Mouse (Mus musculus) MEL (cell line): ENCODE measurements around the gene Sub1. TPM values are rescaled to one million over a fixed set of nuclear protein-coding genes. Genes with fewer than 3 reads are reported as not detected.

Experiments used
- DNase-seq: peaks from one replicate; pipeline ENCODE4 v3.0.0; 2011; ENCODE audit warnings: low read depth, low spot score
- H3K27ac ChIP-seq: 2 replicates; pipeline ENCODE4 v1.5.1; 2012; ENCODE audit warnings: low read depth, mild to moderate bottlenecking, control low read depth, low read length, moderate library complexity; ENCODE audit not compliant: control insufficient read depth
- H3K27me3 ChIP-seq, 2 experiments: fragments of 150-350 bp in 1 of 2; sonication (generic) in 1 of 2; 2 replicates each; pipeline ENCODE4 v1.6.1; 2012; ENCODE audit warnings: low read length in 2 of 2, mild to moderate bottlenecking in 2 of 2, improper control_type of control experiment in 1 of 2, moderate library complexity in 1 of 2; ENCODE audit not compliant: insufficient read depth in 2 of 2, control insufficient read depth in 1 of 2
- H3K36me3 ChIP-seq, 2 experiments: 2 replicates each; pipeline ENCODE4 v1.6.1; 2012 to 2014; ENCODE audit warnings: low read length in 2 of 2, improper control_type of control experiment in 1 of 2, inconsistent platforms in 1 of 2, mild to moderate bottlenecking in 1 of 2; ENCODE audit not compliant: insufficient read depth in 2 of 2, control insufficient read depth in 1 of 2
- H3K4me1 ChIP-seq, 2 experiments: fragments of 150-350 bp in 1 of 2; sonication (generic) in 1 of 2; 2 replicates each; pipeline ENCODE4 v1.6.1; 2012; ENCODE audit warnings: low read length in 2 of 2, improper control_type of control experiment in 1 of 2, mild to moderate bottlenecking in 1 of 2; ENCODE audit not compliant: insufficient read depth in 2 of 2, control insufficient read depth in 1 of 2
- H3K4me3 ChIP-seq, 2 experiments: fragments of 150-350 bp in 1 of 2; sonication (generic) in 1 of 2; 2 replicates each; pipeline ENCODE4 v1.5.1; 2012; ENCODE audit warnings: low read depth in 2 of 2, low read length in 2 of 2, mild to moderate bottlenecking in 2 of 2, moderate library complexity in 2 of 2, control low read depth in 1 of 2, improper control_type of control experiment in 1 of 2; ENCODE audit not compliant: control insufficient read depth in 1 of 2, insufficient read depth in 1 of 2
- H3K79me2 ChIP-seq: 2 replicates; pipeline ENCODE4 v1.6.1; 2012; ENCODE audit warnings: mild to moderate bottlenecking, low read length, moderate library complexity; ENCODE audit not compliant: control insufficient read depth, poor library complexity, insufficient read depth
- H3K9ac ChIP-seq: 2 replicates; pipeline ENCODE4 v1.6.1; 2012; ENCODE audit warnings: low read depth, mild to moderate bottlenecking, control low read depth, low read length, moderate library complexity; ENCODE audit not compliant: control insufficient read depth, poor library complexity, severe bottlenecking
- H3K9me3 ChIP-seq: fragments of 150-350 bp; sonication (generic); replicated peaks from 2 replicates; pipeline ENCODE4 v1.6.1; 2012; ENCODE audit warnings: mild to moderate bottlenecking, low read length, improper control_type of control experiment, moderate library complexity; ENCODE audit not compliant: insufficient read depth
- BHLHE40 ChIP-seq: IDR thresholded peaks from 2 replicates; pipeline ENCODE4 v1.6.1; 2012; ENCODE audit warnings: low read depth, mild to moderate bottlenecking, inconsistent platforms, low read length, improper control_type of control experiment, borderline replicate concordance
- CHD1 ChIP-seq: IDR thresholded peaks from 2 replicates; pipeline ENCODE4 v1.6.1; 2012; ENCODE audit warnings: low read depth, mild to moderate bottlenecking, inconsistent platforms, low read length, improper control_type of control experiment
- CHD2 ChIP-seq: IDR thresholded peaks from 2 replicates; pipeline ENCODE4 v1.6.1; 2011; ENCODE audit warnings: low read length, improper control_type of control experiment
- CTCF ChIP-seq, 3 experiments: IDR thresholded peaks in 2 of 3; conservative IDR thresholded peaks in 1 of 3; 2 replicates each; pipeline ENCODE4 v1.5.1; 2011 to 2012; ENCODE audit warnings: low read length in 3 of 3, low read depth in 2 of 3, mild to moderate bottlenecking in 2 of 3, improper control_type of control experiment in 1 of 3, inconsistent platforms in 1 of 3, mixed read lengths in 1 of 3, moderate library complexity in 1 of 3; ENCODE audit not compliant: control insufficient read depth in 1 of 3, insufficient read depth in 1 of 3, poor library complexity in 1 of 3, severe bottlenecking in 1 of 3
- E2F4 ChIP-seq: IDR thresholded peaks from 2 replicates; pipeline ENCODE4 v1.6.1; 2011; ENCODE audit warnings: low read depth, low read length, improper control_type of control experiment, borderline replicate concordance
- ELF1 ChIP-seq: IDR thresholded peaks from 2 replicates; pipeline ENCODE4 v1.6.1; 2014; ENCODE audit warnings: low read depth, mild to moderate bottlenecking, inconsistent platforms, low read length, improper control_type of control experiment, moderate library complexity
- EP300 ChIP-seq, 2 experiments: IDR thresholded peaks; 2 replicates each; pipeline ENCODE4 v1.6.1; 2011; ENCODE audit warnings: improper control_type of control experiment in 2 of 2, low read length in 2 of 2, low read depth in 1 of 2, mild to moderate bottlenecking in 1 of 2
- ETS1 ChIP-seq: IDR thresholded peaks from 2 replicates; pipeline ENCODE4 v1.6.1; 2012; ENCODE audit warnings: low read depth, mild to moderate bottlenecking, inconsistent platforms, low read length, improper control_type of control experiment, moderate library complexity
- GABPA ChIP-seq: IDR thresholded peaks from 2 replicates; pipeline ENCODE4 v1.6.1; 2012; ENCODE audit warnings: low read depth, mild to moderate bottlenecking, inconsistent platforms, low read length, improper control_type of control experiment, moderate library complexity
- GATA1 ChIP-seq: IDR thresholded peaks from 2 replicates; pipeline ENCODE4 v1.6.1; 2011; ENCODE audit warnings: low read depth, low read length, improper control_type of control experiment
- HCFC1 ChIP-seq: IDR thresholded peaks from 2 replicates; pipeline ENCODE4 v1.6.1; 2012; ENCODE audit warnings: low read depth, mild to moderate bottlenecking, inconsistent platforms, low read length, improper control_type of control experiment, moderate library complexity
- JUND ChIP-seq: IDR thresholded peaks from 2 replicates; pipeline ENCODE4 v1.6.1; 2011; ENCODE audit warnings: low read depth, mild to moderate bottlenecking, improper control_type of control experiment, low read length
- KAT2A ChIP-seq: conservative IDR thresholded peaks from 2 replicates; pipeline ENCODE4 v1.6.1; 2012; ENCODE audit warnings: low read depth, low read length, improper control_type of control experiment, inconsistent platforms
- MAFK ChIP-seq: IDR thresholded peaks from 2 replicates; pipeline ENCODE4 v1.6.1; 2011; ENCODE audit warnings: low read depth, mild to moderate bottlenecking, low read length, improper control_type of control experiment, borderline replicate concordance
- MAX ChIP-seq: IDR thresholded peaks from 2 replicates; pipeline ENCODE4 v1.6.1; 2011; ENCODE audit warnings: low read length, improper control_type of control experiment
- MAZ ChIP-seq: IDR thresholded peaks from 2 replicates; pipeline ENCODE4 v1.6.1; 2012; ENCODE audit warnings: low read depth, mild to moderate bottlenecking, inconsistent platforms, low read length, improper control_type of control experiment
- MEF2A ChIP-seq: IDR thresholded peaks from 2 replicates; pipeline ENCODE4 v1.6.1; 2014; ENCODE audit warnings: low read depth, mild to moderate bottlenecking, inconsistent platforms, low read length, improper control_type of control experiment; ENCODE audit not compliant: poor library complexity, insufficient replicate concordance, severe bottlenecking; ENCODE audit errors: extremely low read depth
- MXI1 ChIP-seq: IDR thresholded peaks from 2 replicates; pipeline ENCODE4 v1.6.1; 2011; ENCODE audit warnings: mild to moderate bottlenecking, low read depth, low read length, improper control_type of control experiment
- MYB ChIP-seq: IDR thresholded peaks from 2 replicates; pipeline ENCODE4 v1.6.1; 2011; ENCODE audit warnings: mild to moderate bottlenecking, low read depth, low read length, improper control_type of control experiment
- MYC ChIP-seq: IDR thresholded peaks from 2 replicates; pipeline ENCODE4 v1.6.1; 2011; ENCODE audit warnings: low read depth, mild to moderate bottlenecking, low read length, improper control_type of control experiment, moderate library complexity
- NELFE ChIP-seq: IDR thresholded peaks from 2 replicates; pipeline ENCODE4 v1.6.1; 2011; ENCODE audit warnings: low read depth, low read length, improper control_type of control experiment
- POLR2A ChIP-seq, 2 experiments: IDR thresholded peaks; 2 replicates each; pipeline ENCODE4 v1.6.1; 2011 to 2012; ENCODE audit warnings: low read length in 2 of 2, mild to moderate bottlenecking in 2 of 2, control low read depth in 1 of 2, improper control_type of control experiment in 1 of 2, low read depth in 1 of 2, moderate library complexity in 1 of 2; ENCODE audit not compliant: control insufficient read depth in 1 of 2, insufficient read depth in 1 of 2, poor library complexity in 1 of 2
- POLR2AphosphoS2 ChIP-seq: IDR thresholded peaks from 2 replicates; pipeline ENCODE4 v1.6.1; 2011; ENCODE audit warnings: low read length, improper control_type of control experiment
- POLR2AphosphoS5 ChIP-seq: IDR thresholded peaks from 2 replicates; pipeline ENCODE4 v1.6.1; 2012; ENCODE audit warnings: low read depth, borderline replicate concordance, mild to moderate bottlenecking, inconsistent platforms, low read length, moderate library complexity, mixed read lengths
- RAD21 ChIP-seq: IDR thresholded peaks from 2 replicates; pipeline ENCODE4 v1.6.1; 2011; ENCODE audit warnings: mild to moderate bottlenecking, low read depth, low read length, improper control_type of control experiment
- RCOR1 ChIP-seq: IDR thresholded peaks from 2 replicates; pipeline ENCODE4 v1.6.1; 2012; ENCODE audit warnings: low read depth, mild to moderate bottlenecking, inconsistent platforms, low read length, improper control_type of control experiment
- SMC3 ChIP-seq: IDR thresholded peaks from 2 replicates; pipeline ENCODE4 v1.6.1; 2011; ENCODE audit warnings: low read depth, low read length, improper control_type of control experiment
- TAL1 ChIP-seq: IDR thresholded peaks from 2 replicates; pipeline ENCODE4 v1.6.1; 2012; ENCODE audit warnings: mild to moderate bottlenecking, inconsistent platforms, low read length, moderate library complexity, mixed read lengths
- TCF12 ChIP-seq: IDR thresholded peaks from 2 replicates; pipeline ENCODE4 v1.6.1; 2014; ENCODE audit warnings: low read depth, mild to moderate bottlenecking, inconsistent platforms, low read length, improper control_type of control experiment, moderate library complexity
- USF1 ChIP-seq: IDR thresholded peaks from 2 replicates; pipeline ENCODE4 v1.6.1; 2014; ENCODE audit warnings: low read depth, mild to moderate bottlenecking, inconsistent platforms, low read length, improper control_type of control experiment, moderate library complexity
- USF2 ChIP-seq, 2 experiments: IDR thresholded peaks; 2 replicates each; pipeline ENCODE4 v1.6.1; 2011 to 2012; ENCODE audit warnings: improper control_type of control experiment in 2 of 2, low read length in 2 of 2, borderline replicate concordance in 1 of 2, inconsistent platforms in 1 of 2, low read depth in 1 of 2, mild to moderate bottlenecking in 1 of 2; ENCODE audit not compliant: insufficient read depth in 1 of 2
- ZC3H11A ChIP-seq: IDR thresholded peaks from 2 replicates; pipeline ENCODE4 v1.6.1; 2012; ENCODE audit warnings: low read depth, mild to moderate bottlenecking, inconsistent platforms, low read length, improper control_type of control experiment
- ZKSCAN1 ChIP-seq: IDR thresholded peaks from 2 replicates; pipeline ENCODE4 v1.6.1; 2012; ENCODE audit warnings: low read depth, mild to moderate bottlenecking, inconsistent platforms, low read length, improper control_type of control experiment, moderate library complexity
- ZMIZ1 ChIP-seq: IDR thresholded peaks from 2 replicates; pipeline ENCODE4 v1.6.1; 2012; ENCODE audit warnings: low read depth, mild to moderate bottlenecking, inconsistent platforms, low read length, improper control_type of control experiment, moderate library complexity
- ZNF384 ChIP-seq: IDR thresholded peaks from 2 replicates; pipeline ENCODE4 v1.6.1; 2012; ENCODE audit warnings: low read depth, mild to moderate bottlenecking, inconsistent platforms, low read length, improper control_type of control experiment
- polyA plus RNA-seq, 2 experiments: library from polyadenylated mRNA; stranded (reverse) in 1 of 2; unstranded in 1 of 2; fragments of >175 nt in 1 of 2; fragments of >200 nt in 1 of 2; gene quantifications; 2 replicates each; pipeline versions ENCODE4 v1.2.1 to v1.2.4; 2012; ENCODE audit warnings: low replicate concordance in 2 of 2, low read depth in 1 of 2; ENCODE audit not compliant: insufficient read length in 2 of 2, insufficient read depth in 1 of 2, missing spikeins in 1 of 2
- total RNA-seq: library from RNA; depleted of rRNA; stranded (reverse); fragments of 300-350 nt; gene quantifications from 2 replicates; pipeline ENCODE4 v1.2.3, GENCODE M21; 2012

Gene Sub1
- total and polyA plus RNA-seq, 3 experiments = 369 to 710 TPM; not detected in 1

DNA sequence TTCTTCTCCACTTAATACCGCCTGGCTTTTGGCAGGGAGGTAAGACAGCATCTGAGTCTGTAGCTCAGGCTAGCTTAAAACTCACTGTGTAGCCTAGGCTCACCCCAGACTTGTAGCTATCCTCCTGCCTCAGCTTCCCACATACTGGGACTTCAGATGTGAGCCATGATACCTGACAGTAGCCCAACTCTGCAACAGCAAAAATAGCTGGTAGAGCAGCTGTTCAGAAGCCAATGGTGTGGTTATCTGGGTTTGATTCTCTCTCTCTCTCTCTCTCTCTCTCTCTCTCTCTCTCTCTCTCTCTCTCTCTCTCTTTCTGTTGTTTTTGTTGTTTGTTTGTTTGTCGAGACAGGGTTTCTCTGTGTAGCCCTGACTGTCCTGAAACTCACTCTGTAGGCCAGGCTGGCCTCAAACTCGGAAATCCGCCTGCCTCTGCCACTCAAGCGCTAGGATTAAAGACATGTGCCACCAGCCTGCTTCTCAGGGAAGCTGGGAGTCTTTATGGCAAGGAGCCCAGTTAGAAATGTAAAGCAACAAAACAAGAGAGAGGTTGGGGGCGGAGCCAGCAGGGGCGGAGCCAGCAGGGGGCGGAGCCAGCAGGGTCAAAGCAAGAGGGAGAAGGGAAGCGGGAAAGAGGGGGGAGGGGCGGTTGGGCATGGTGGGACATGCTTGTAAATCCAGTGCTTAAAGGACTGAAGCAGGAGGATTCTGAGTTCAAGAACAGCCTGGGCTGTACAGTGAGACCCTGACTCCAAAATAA lies 41.3 kb upstream of the Sub1 start:
- H3K27ac ChIP-seq = peak overlapping the region; percentile 94
- peaks cover 0 to 20% of the 10 kb centered on the region in 2 experiments; a peak in 2 of 4 replicates for H3K36me3 ChIP-seq
- H3K4me3 ChIP-seq = peak overlapping the region; percentile 64 to 85; a peak in 3 of 4 replicates
- H3K79me2 ChIP-seq = no peaks in the 10 kb centered on the region; the same call in 1 of the 2 replicates
- peak; percentile 90 for DNase-seq
- no peaks in the 10 kb centered on the region for H3K27me3 ChIP-seq
- H3K9me3 ChIP-seq = no peaks in the 10 kb centered on the region
- H3K4me1 ChIP-seq = peaks cover 11 to 35% of the 10 kb centered on the region in 2 experiments
- peak overlapping the region; percentile 84 for H3K9ac ChIP-seq
- TF ChIP-seq CHD1 (no peak), GATA1 (no peak), MAFK (no peak), SMC3 (no peak), MYC (0 out of 2 replicates have a peak, but pooled peaks have one; percentile 47), ELF1 (0 out of 2 replicates have a peak, but pooled peaks have one; percentile 35), ZC3H11A (0 out of 2 replicates have a peak, but pooled peaks have one; percentile 5), MAX (peak; percentile 70), KAT2A (peak; percentile 46; the same call in 1 of the 2 replicates), CTCF (IDR thresholded peaks at IDR 0.05 in 2 of 3, conservative IDR thresholded peaks at IDR 0.05 in 1 of 3; ENCODE audit: control insufficient read depth in 1 of 3, insufficient read depth in 1 of 3, low read depth in 2 of 3, low read length in 3 of 3, poor library complexity in 1 of 3, severe bottlenecking in 1 of 3) (no peak), JUND (peak; percentile 88; the same call in 1 of the 2 replicates), POLR2AphosphoS5 (no peak), POLR2AphosphoS2 (peak; percentile 81; the same call in 1 of the 2 replicates), MAZ (no peak; the same call in 1 of the 2 replicates), TCF12 (peak; percentile 68), CHD2 (peak; percentile 53), EP300 (IDR thresholded peaks at IDR 0.05; ENCODE audit: low read depth in 1 of 2, low read length in 2 of 2) (peak in 1 of 2 experiments; percentile 9; a peak in 1 of 4 replicates), GABPA (no peak), BHLHE40 (no peak), MYB (no peak), MXI1 (peak; percentile 88), MEF2A (peak; percentile 23; the same call in 1 of the 2 replicates), E2F4 (peak; percentile 28; the same call in 1 of the 2 replicates), ZKSCAN1 (0 out of 2 replicates have a peak, but pooled peaks have one; percentile 11), TAL1 (no peak), RCOR1 (0 out of 2 replicates have a peak, but pooled peaks have one; percentile 13), NELFE (peak; percentile 60), USF2 (IDR thresholded peaks at IDR 0.05; ENCODE audit: borderline replicate concordance in 1 of 2, insufficient read depth in 1 of 2, low read depth in 1 of 2, low read length in 2 of 2) (no peak), HCFC1 (peak; percentile 34; the same call in 1 of the 2 replicates), ZNF384 (no peak), USF1 (0 out of 2 replicates have a peak, but pooled peaks have one; percentile 33), RAD21 (no peak), ETS1 (peak; percentile 70), POLR2A (IDR thresholded peaks at IDR 0.05; ENCODE audit: control insufficient read depth in 1 of 2, insufficient read depth in 1 of 2, low read depth in 1 of 2, low read length in 2 of 2, poor library complexity in 1 of 2) (peak; percentile 27 to 56; a peak in 2 of 4 replicates), ZMIZ1 (peak; percentile 80; the same call in 1 of the 2 replicates)
